Mouse (Mus musculus): ENCODE data around the gene Carhsp1. TPM values are rescaled to one million over a fixed set of nuclear protein-coding genes. Genes with fewer than 3 reads are reported as not detected.
A peak's percentile ranks its signal among the peaks of the same experiment; 100 is the strongest.

The Carhsp1 gene
- polyA plus RNA-seq, 1 experiment from 2014 or later: 53.0 TPM

- Histone ChIP-seq H3K4me1 (replicated peaks; ENCODE audit: insufficient read depth, low read length) (peaks cover 4% of the 10 kb centered on the region; the same call in 1 of the 2 replicates), H3K9ac (ENCODE audit: low read depth, low read length) (no peak overlapping the region), H3K9me3 (replicated peaks; ENCODE audit: low read length) (no peaks in the 10 kb centered on the region), H3K27me3 (ENCODE audit: insufficient read depth, low read length) (no peaks in the 10 kb centered on the region), H3K4me2 (ENCODE audit: low read length) (no peak overlapping the region), H3K36me3 (ENCODE audit: insufficient read depth, low read length) (peaks cover 72% of the 10 kb centered on the region), H3K27ac (no peak overlapping the region), H3K4me3 (replicated peaks; ENCODE audit: low read depth, low read length) (no peak overlapping the region)
- ATAC-seq (replicated peaks; ENCODE audit: low FRiP score, low read depth) (no peak), DNase-seq (ENCODE audit: low spot score) (peak; percentile 23)
- TF ChIP-seq CTCF (IDR thresholded peaks at IDR 0.05; ENCODE audit: low read depth): 0 out of 2 replicates have a peak, but pooled peaks have one; percentile 4
- WGBS: 50% methylated on average over 9 of the region's 9 CpGs
Observed at GRCm38 (mm10) chr16:8711998-8712397, 40.0 kb upstream of the Carhsp1 start.

GRCm38 (mm10) chr16:8700586-8700985 is 28.6 kb upstream of the Carhsp1 start:
- Histone ChIP-seq H3K36me3 (ENCODE audit: insufficient read depth, low read length) (peaks cover 65% of the 10 kb centered on the region), H3K9ac (ENCODE audit: low read depth, low read length) (no peak overlapping the region), H3K4me2 (ENCODE audit: low read length) (no peak overlapping the region), H3K4me3 (replicated peaks; ENCODE audit: low read depth, low read length) (no peak overlapping the region), H3K27ac (no peak overlapping the region), H3K27me3 (ENCODE audit: insufficient read depth, low read length) (no peaks in the 10 kb centered on the region), H3K4me1 (replicated peaks; ENCODE audit: insufficient read depth, low read length) (no peaks in the 10 kb centered on the region), H3K9me3 (replicated peaks; ENCODE audit: low read length) (no peaks in the 10 kb centered on the region)
- no peak for TF ChIP-seq CTCF (IDR thresholded peaks at IDR 0.05; ENCODE audit: low read depth)
- WGBS: 82% methylated on average over 3 of the region's 3 CpGs
- ATAC-seq (replicated peaks; ENCODE audit: low FRiP score, low read depth) (peak; percentile 61; the same call in 1 of the 2 replicates), DNase-seq (ENCODE audit: low spot score) (no peak)

- ATAC-seq (replicated peaks; ENCODE audit: low FRiP score, low read depth): no peak
- DNase-seq (ENCODE audit: low spot score): no peak
- WGBS: 88% methylated on average over 8 of the region's 8 CpGs
- Histone ChIP-seq H3K4me1 (replicated peaks; ENCODE audit: insufficient read depth, low read length) (no peaks in the 10 kb centered on the region), H3K4me2 (ENCODE audit: low read length) (no peak overlapping the region), H3K27ac (no peak overlapping the region), H3K9me3 (replicated peaks; ENCODE audit: low read length) (no peaks in the 10 kb centered on the region), H3K27me3 (ENCODE audit: insufficient read depth, low read length) (no peaks in the 10 kb centered on the region), H3K4me3 (replicated peaks; ENCODE audit: low read depth, low read length) (no peak overlapping the region), H3K9ac (ENCODE audit: low read depth, low read length) (no peak overlapping the region), H3K36me3 (ENCODE audit: insufficient read depth, low read length) (peaks cover 67% of the 10 kb centered on the region)
- no peak for TF ChIP-seq CTCF (IDR thresholded peaks at IDR 0.05; ENCODE audit: low read depth)
Observed at GRCm38 (mm10) chr16:8699556-8699955, 27.6 kb upstream of the Carhsp1 start.

- WGBS: 92% methylated on average over 7 of the region's 7 CpGs
- H3K9ac ChIP-seq (ENCODE audit: low read depth, low read length): no peak overlapping the region
- H3K4me3 ChIP-seq (replicated peaks; ENCODE audit: low read depth, low read length): no peak overlapping the region
- H3K36me3 ChIP-seq (ENCODE audit: insufficient read depth, low read length): peaks cover 65% of the 10 kb centered on the region
- H3K4me2 ChIP-seq (ENCODE audit: low read length): no peak overlapping the region
- no peak overlapping the region for H3K27ac ChIP-seq
- H3K9me3 ChIP-seq (replicated peaks; ENCODE audit: low read length): no peaks in the 10 kb centered on the region
- TF ChIP-seq CTCF (IDR thresholded peaks at IDR 0.05; ENCODE audit: low read depth): no peak
- no peaks in the 10 kb centered on the region for H3K27me3 ChIP-seq (ENCODE audit: insufficient read depth, low read length)
- no peak for DNase-seq (ENCODE audit: low spot score)
- ATAC-seq (replicated peaks; ENCODE audit: low FRiP score, low read depth): no peak
- H3K4me1 ChIP-seq (replicated peaks; ENCODE audit: insufficient read depth, low read length): no peaks in the 10 kb centered on the region
Observed at GRCm38 (mm10) chr16:8691206-8691605, 19.3 kb upstream of the Carhsp1 start.

- TF ChIP-seq CTCF (IDR thresholded peaks at IDR 0.05; ENCODE audit: low read depth): no peak
- Histone ChIP-seq H3K27me3 (ENCODE audit: insufficient read depth, low read length) (no peaks in the 10 kb centered on the region), H3K27ac (no peak overlapping the region), H3K4me3 (replicated peaks; ENCODE audit: low read depth, low read length) (no peak overlapping the region), H3K9me3 (replicated peaks; ENCODE audit: low read length) (no peaks in the 10 kb centered on the region), H3K36me3 (ENCODE audit: insufficient read depth, low read length) (peaks cover 59% of the 10 kb centered on the region), H3K4me2 (ENCODE audit: low read length) (no peak overlapping the region), H3K9ac (ENCODE audit: low read depth, low read length) (no peak overlapping the region), H3K4me1 (replicated peaks; ENCODE audit: insufficient read depth, low read length) (no peaks in the 10 kb centered on the region)
- DNase-seq (ENCODE audit: low spot score) (no peak), ATAC-seq (replicated peaks; ENCODE audit: low FRiP score, low read depth) (no peak)
- WGBS: 92% methylated on average over 11 of the region's 11 CpGs
Observed at GRCm38 (mm10) chr16:8689979-8690656, 18.2 kb upstream of the Carhsp1 start.

- Histone ChIP-seq H3K4me3 (replicated peaks; ENCODE audit: low read depth, low read length) (no peak overlapping the region), H3K27ac (no peak overlapping the region), H3K36me3 (ENCODE audit: insufficient read depth, low read length) (peaks cover 36% of the 10 kb centered on the region), H3K4me2 (ENCODE audit: low read length) (no peak overlapping the region), H3K9me3 (replicated peaks; ENCODE audit: low read length) (no peaks in the 10 kb centered on the region), H3K9ac (ENCODE audit: low read depth, low read length) (no peak overlapping the region), H3K27me3 (ENCODE audit: insufficient read depth, low read length) (no peaks in the 10 kb centered on the region), H3K4me1 (replicated peaks; ENCODE audit: insufficient read depth, low read length) (no peaks in the 10 kb centered on the region)
- no peak for DNase-seq (ENCODE audit: low spot score)
- no peak for ATAC-seq (replicated peaks; ENCODE audit: low FRiP score, low read depth)
- no peak for TF ChIP-seq CTCF (IDR thresholded peaks at IDR 0.05; ENCODE audit: low read depth)
Observed at GRCm38 (mm10) chr16:8687559-8688112, 15.7 kb upstream of the Carhsp1 start.
